ENCODE assay signal across 12 mouse cellular contexts in the genomic region with DNA sequence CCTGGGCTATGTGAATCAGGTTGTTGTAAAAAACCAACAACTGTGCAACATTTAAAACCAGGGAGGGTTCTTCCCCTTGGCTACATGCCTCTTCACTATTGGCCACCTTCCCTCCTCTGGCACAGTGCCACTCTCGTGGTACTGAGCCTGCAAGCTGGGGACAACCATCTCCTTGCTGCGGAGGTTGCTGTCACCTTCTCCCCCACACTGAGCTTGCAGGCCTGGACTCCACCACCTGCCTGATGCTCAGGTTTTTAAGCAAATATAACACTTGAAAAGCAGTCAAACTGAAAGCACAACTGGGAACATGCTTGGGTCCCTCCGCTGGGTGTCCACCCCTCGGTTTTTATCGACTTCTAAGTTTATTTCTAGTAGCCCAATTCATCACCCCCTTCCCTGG. TPM values are rescaled to one million over a fixed set of nuclear protein-coding genes. Genes with fewer than 3 reads are reported as not detected.
A peak's percentile ranks its signal among the peaks of the same experiment; 100 is the strongest.
DNase-seq lines count a peak whose midpoint lies in the region.
"Had no signal": no experiment of that assay in that cellular context is flagged by ENCODE, and none has a peak within 500 bp of the region (broad histone marks: within the 10 kb centered on the region; RNA-seq: fewer than 3 reads in every experiment).

No protein-coding gene starts in this region.

- peak; percentile 32 for DNase-seq in adrenal gland, postnatal 14 days
- no peak for DNase-seq in adrenal gland, adult (ENCODE audit: inconsistent age in 2 of 2, low spot score in 1 of 2)
- peak; percentile 46 to 50 for DNase-seq in left cerebral cortex, adult 18-20 months (ENCODE audit: low spot score in 2 of 2)
- no peak for DNase-seq in left cerebral cortex, adult 11 months (ENCODE audit: low spot score)
- peak; percentile 14 to 70 for DNase-seq in frontal cortex, adult 2 months (ENCODE audit: extremely low spot score in 1 of 2, low spot score in 1 of 2)
- peak; percentile 24 for DNase-seq in lung, postnatal 14 days
- no peak for DNase-seq in spleen, postnatal 14 days (ENCODE audit: low spot score in 2 of 2)
- no peak for DNase-seq in urinary bladder, postnatal 36 days (ENCODE audit: low spot score in 2 of 2)
- DNase-seq: gastrocnemius, postnatal 14 days had no signal

RNA-seq across cellular contexts. Expression of a gene that starts 20.4 kb away (rescaled TPM):
- total RNA-seq in adrenal gland, postnatal 14 days (2021) = 0.19 and 0.90 TPM in 2 replicates
- not detected for total RNA-seq in left cerebral cortex, adult 18-20 months (2021)
- 0.25 and 0.46 TPM in 2 replicates for polyA plus RNA-seq in frontal cortex, adult 2 months (2012; rRNA removed)
- total RNA-seq: left cerebral cortex, postnatal 10 days had no signal
- polyA plus RNA-seq: hindbrain, embryonic 10.5 days had no signal

RNA-seq across cellular contexts. Expression of a gene that starts 39.7 kb away (rescaled TPM):
- total RNA-seq in adrenal gland, postnatal 14 days (2021) = not detected in 2 replicates
- under 1 TPM; 0.23 to 0.56 TPM for total RNA-seq in left cerebral cortex, adult 18-20 months (2021)
- 0.08 and 0.16 TPM in 2 replicates for polyA plus RNA-seq in frontal cortex, adult 2 months (2012; rRNA removed)
- total RNA-seq: gastrocnemius, postnatal 14 days; left cerebral cortex, postnatal 10 days had no signal

RNA-seq across cellular contexts. Expression of a gene that starts 40.0 kb away (rescaled TPM):
- 0.15 and 0.19 TPM in 2 replicates for total RNA-seq in adrenal gland, postnatal 14 days (2021)
- not detected for total RNA-seq in left cerebral cortex, adult 18-20 months (2021)
- not detected in 2 replicates for polyA plus RNA-seq in frontal cortex, adult 2 months (2012; rRNA removed)
- total RNA-seq: gastrocnemius, postnatal 14 days; left cerebral cortex, postnatal 10 days had no signal
- polyA plus RNA-seq: neural tube, embryonic 12.5 days had no signal

Comparison
In these comparisons a context has a peak if more than half of its experiments do, and no peak if none do; other contexts are left out.
1. DNase-seq: peak in adrenal gland, postnatal 14 days (single experiment), left cerebral cortex, adult 18-20 months (2 of 2), frontal cortex, adult 2 months (2 of 2) and lung, postnatal 14 days (single experiment); none in adrenal gland, adult (0 of 2), left cerebral cortex, adult 11 months (single experiment), spleen, postnatal 14 days (0 of 2) and urinary bladder, postnatal 36 days (0 of 2).